ENCODE assay signal across 28 mouse cellular contexts in the genomic region with DNA sequence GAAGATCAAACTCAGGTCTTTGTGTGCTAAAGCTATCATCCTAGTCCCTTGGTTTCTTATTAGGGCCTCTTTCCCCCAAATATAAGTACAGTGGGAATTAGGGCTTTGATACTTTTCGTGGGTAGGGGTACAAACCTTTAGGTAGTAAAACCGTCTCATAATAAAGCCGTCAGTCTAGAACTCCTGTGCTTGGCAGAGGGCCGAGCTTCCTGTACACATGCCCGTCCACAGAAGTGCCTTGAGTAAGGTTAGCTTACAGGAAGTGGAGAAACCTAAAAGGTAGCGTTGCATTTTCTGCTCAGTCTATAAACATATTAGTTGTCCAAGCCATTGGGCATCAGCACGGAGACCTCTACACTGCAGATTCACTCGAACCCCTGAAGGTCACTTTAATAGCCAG.
"Had no signal": no experiment of that assay in that cellular context is flagged by ENCODE, and none has a peak within 500 bp of the region (broad histone marks: within the 10 kb centered on the region; RNA-seq: fewer than 3 reads in every experiment).

No protein-coding gene starts in this region.

- H3K36me3 ChIP-seq: embryonic facial prominence, embryonic 10.5 days; embryonic facial prominence, embryonic 12.5 days; embryonic facial prominence, embryonic 13.5 days; embryonic facial prominence, embryonic 15.5 days; forebrain, embryonic 10.5 days; forebrain, embryonic 12.5 days; forebrain, embryonic 15.5 days had no signal

- DNase-seq: cerebellum, adult 18-20 months; cerebellum, adult 2 months; cerebellum, adult 8-10 months; cerebellum, adult 9-10 months; cerebellum, adult 9-11 months; cerebellum, postnatal 10 days; cerebellum, postnatal 14 days; cerebellum, postnatal 25 days; cerebellum, postnatal 36 days; embryo, embryonic 11 days; forebrain, postnatal 0 days; gastrocnemius, adult 2 months; gastrocnemius, postnatal 10 days; gastrocnemius, postnatal 14 days; gastrocnemius, postnatal 25 days; gastrocnemius, postnatal 36 days; heart, adult 11 months had no signal

- H3K27ac ChIP-seq: embryonic facial prominence, embryonic 10.5 days; embryonic facial prominence, embryonic 12.5 days; embryonic facial prominence, embryonic 13.5 days; embryonic facial prominence, embryonic 15.5 days; forebrain, embryonic 10.5 days; forebrain, embryonic 12.5 days; forebrain, embryonic 13.5 days; forebrain, embryonic 15.5 days; gastrocnemius, adult 2 months had no signal

- H3K9ac ChIP-seq: embryonic facial prominence, embryonic 12.5 days; embryonic facial prominence, embryonic 13.5 days; embryonic facial prominence, embryonic 15.5 days; forebrain, embryonic 12.5 days; forebrain, embryonic 13.5 days; forebrain, embryonic 15.5 days; forebrain, postnatal 0 days had no signal

- H3K4me2 ChIP-seq: embryonic facial prominence, embryonic 12.5 days; embryonic facial prominence, embryonic 13.5 days; embryonic facial prominence, embryonic 15.5 days; forebrain, embryonic 12.5 days; forebrain, embryonic 13.5 days; forebrain, embryonic 15.5 days had no signal

- H3K4me1 ChIP-seq: embryonic facial prominence, embryonic 15.5 days had no signal

- H3K27me3 ChIP-seq: embryonic facial prominence, embryonic 12.5 days; embryonic facial prominence, embryonic 13.5 days; embryonic facial prominence, embryonic 15.5 days; forebrain, embryonic 12.5 days; forebrain, embryonic 13.5 days; forebrain, embryonic 15.5 days had no signal

- H3K9me3 ChIP-seq: embryonic facial prominence, embryonic 10.5 days; embryonic facial prominence, embryonic 12.5 days; embryonic facial prominence, embryonic 13.5 days; embryonic facial prominence, embryonic 15.5 days; forebrain, embryonic 10.5 days; forebrain, embryonic 12.5 days; forebrain, embryonic 13.5 days; forebrain, embryonic 15.5 days had no signal

- ATAC-seq: forebrain, embryonic 13.5 days; forebrain, embryonic 14.5 days; forebrain, embryonic 15.5 days; forebrain, embryonic 16.5 days; forebrain, postnatal 0 days had no signal

- H3K4me3 ChIP-seq: embryonic facial prominence, embryonic 10.5 days; embryonic facial prominence, embryonic 12.5 days; embryonic facial prominence, embryonic 13.5 days; embryonic facial prominence, embryonic 15.5 days; erythroblast, embryonic 14.5 days; forebrain, embryonic 10.5 days; forebrain, embryonic 12.5 days; forebrain, embryonic 13.5 days; forebrain, embryonic 15.5 days; gastrocnemius, adult 2 months had no signal
